Mouse (Mus musculus) bone marrow, adult 2 months (tissue): Measurements from ENCODE around the gene Atp13a3.

Experiments
- CTCF ChIP-seq: fragments of 200-500 bp; IDR thresholded peaks from 2 replicates; pipeline ENCODE4 v1.5.1; 2011; ENCODE audit warnings: low read length, control low read depth; ENCODE audit not compliant: control insufficient read depth, insufficient read depth
- POLR2A ChIP-seq: fragments of 200-500 bp; IDR thresholded peaks from 2 replicates; pipeline ENCODE4 v1.6.1; 2011; ENCODE audit warnings: low read depth, mild to moderate bottlenecking, control low read depth, low read length, borderline replicate concordance; ENCODE audit not compliant: control insufficient read depth

GRCm38 (mm10) chr16:30306102-30306501 is 99.7 kb downstream of the Atp13a3 start:
- TF ChIP-seq CTCF (no peak), POLR2A (no peak)
